Mouse (Mus musculus): ENCODE data around the gene Stk19. TPM values are rescaled to one million over a fixed set of nuclear protein-coding genes. Genes with fewer than 3 reads are reported as not detected.
A peak's percentile ranks its signal among the peaks of the same experiment; 100 is the strongest.
"Not testable (repeated sequence)": the region's sequence is repeated elsewhere in the genome, so short reads cannot be mapped to it uniquely, and the experiment has no call there.

Gene Stk19
- polyA plus RNA-seq, 1 experiment from 2014 or later: 19.6 TPM

DNA sequence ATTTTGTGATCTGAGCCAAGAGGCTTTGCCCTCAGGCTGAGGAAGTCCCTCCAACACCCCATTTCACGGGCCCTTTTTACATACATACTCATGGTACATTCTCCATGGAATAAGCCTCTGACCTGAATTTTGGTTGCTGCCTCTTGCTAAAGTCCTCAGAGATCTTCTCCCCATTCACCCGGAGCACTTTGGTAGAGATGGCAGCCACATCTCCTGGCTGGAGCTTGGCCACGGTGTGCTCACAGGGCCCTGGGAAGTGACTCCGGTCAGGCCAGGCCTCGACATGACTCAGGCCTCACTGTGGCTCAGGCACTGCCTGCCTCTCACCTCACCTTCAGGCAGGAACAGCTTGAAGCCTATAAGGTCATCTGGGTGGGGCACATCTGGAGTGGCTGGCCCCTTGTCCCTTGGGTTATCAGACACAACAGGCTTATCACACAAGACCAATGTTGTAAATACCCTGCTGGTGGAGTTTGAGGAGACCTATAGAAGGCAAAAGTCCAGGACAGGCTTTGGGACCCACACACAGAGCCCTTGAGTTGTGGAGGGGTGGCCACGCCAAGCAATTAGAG, 4.1 kb upstream of the Stk19 start:
- 83% methylated on average over 6 of the region's 6 CpGs for WGBS
- ATAC-seq (ENCODE audit: insufficient number of reproducible peaks, low FRiP score): peak; percentile 46; the same call in 1 of the 2 replicates

DNA sequence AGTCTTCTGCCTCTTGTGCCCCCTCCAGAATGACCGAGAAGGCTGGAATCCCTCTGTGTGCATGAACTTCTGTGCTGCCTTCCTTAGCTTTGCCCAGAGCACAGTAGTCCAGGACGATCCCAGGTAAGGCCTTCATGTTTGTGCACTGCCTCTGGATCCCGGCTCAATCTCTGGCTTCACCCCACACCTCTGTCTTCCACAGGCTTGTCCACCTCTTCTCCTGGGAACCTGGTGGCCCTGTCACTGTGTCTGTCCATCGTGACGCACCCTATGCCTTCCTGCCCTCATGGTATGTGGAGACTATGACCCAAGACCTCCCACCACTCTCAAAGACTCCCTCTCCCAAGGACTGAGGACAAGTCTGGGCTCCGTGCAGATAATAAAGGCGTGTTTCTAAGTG, 2.0 kb upstream of the Stk19 start:
- H3K4me1 ChIP-seq (replicated peaks): peaks cover 26% of the 10 kb centered on the region
- H3K9me3 ChIP-seq (replicated peaks): no peaks in the 10 kb centered on the region
- H3K36me3 ChIP-seq: peaks cover 56% of the 10 kb centered on the region
- H3K27me3 ChIP-seq (replicated peaks): no peaks in the 10 kb centered on the region
- H3K9ac ChIP-seq: no peak overlapping the region
- 0 out of 2 replicates have a peak overlapping the region, but pooled peaks have one; percentile 5 for H3K4me3 ChIP-seq
- WGBS: 90% methylated on average over 7 of the region's 7 CpGs
- H3K4me2 ChIP-seq: peak overlapping the region; percentile 97
- H3K27ac ChIP-seq (ENCODE audit: poor library complexity, severe bottlenecking): no peak overlapping the region
- ATAC-seq (ENCODE audit: insufficient number of reproducible peaks, low FRiP score): no peak

More for the DNA sequence above, 4.1 kb upstream of the Stk19 start:
- Histone ChIP-seq H3K9me3 (replicated peaks) (no peaks in the 10 kb centered on the region), H3K36me3 (peaks cover 74% of the 10 kb centered on the region), H3K4me1 (replicated peaks) (peaks cover 22% of the 10 kb centered on the region), H3K4me2 (0 out of 2 replicates have a peak overlapping the region, but pooled peaks have one; percentile 10), H3K4me3 (no peak overlapping the region), H3K27me3 (replicated peaks) (no peaks in the 10 kb centered on the region), H3K27ac (ENCODE audit: poor library complexity, severe bottlenecking) (no peak overlapping the region), H3K9ac (no peak overlapping the region)

DNA sequence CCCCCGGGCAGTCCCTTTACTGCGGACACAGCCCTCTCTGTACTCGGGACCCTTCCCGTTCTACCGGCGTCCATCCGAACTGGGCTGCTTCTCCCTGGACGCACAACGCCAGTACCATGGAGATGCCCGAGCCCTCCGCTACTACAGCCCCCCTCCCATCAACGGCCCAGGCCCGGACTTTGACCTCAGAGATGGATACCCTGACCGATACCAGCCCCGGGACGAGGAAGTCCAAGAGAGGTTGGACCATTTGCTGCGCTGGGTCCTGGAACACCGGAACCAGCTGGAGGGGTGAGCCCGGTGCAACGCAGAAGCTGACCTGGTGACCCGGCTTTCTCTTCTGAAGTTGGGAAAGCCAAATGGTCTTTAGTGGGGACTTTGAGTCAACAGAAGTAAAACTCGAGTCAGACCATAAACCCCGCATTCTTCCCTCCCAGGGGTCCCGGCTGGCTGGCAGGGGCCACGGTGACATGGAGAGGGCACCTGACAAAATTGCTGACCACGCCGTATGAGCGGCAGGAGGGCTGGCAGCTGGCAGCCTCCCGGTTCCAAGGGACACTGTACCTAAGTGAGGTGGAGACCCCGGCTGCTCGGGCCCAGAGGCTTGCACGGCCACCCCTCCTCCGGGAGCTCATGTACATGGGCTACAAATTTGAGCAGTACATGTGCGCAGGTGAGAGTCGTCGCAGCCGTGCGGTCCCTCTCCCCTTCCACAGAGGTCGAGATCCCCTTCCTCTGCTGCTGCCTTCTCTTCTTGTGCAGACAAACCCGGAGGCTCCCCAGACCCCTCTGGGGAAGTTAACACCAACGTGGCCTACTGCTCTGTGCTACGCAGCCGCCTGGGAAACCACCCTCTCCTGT, 949 bp upstream of the Stk19 start:
- H3K9ac ChIP-seq: peak overlapping the region; percentile 76
- no peaks in the 10 kb centered on the region for H3K9me3 ChIP-seq (replicated peaks)
- H3K27ac ChIP-seq (ENCODE audit: poor library complexity, severe bottlenecking): peak overlapping the region; percentile 19; the same call in 1 of the 2 replicates
- peaks cover 26% of the 10 kb centered on the region for H3K4me1 ChIP-seq (replicated peaks)
- peak overlapping the region; percentile 92 for H3K4me3 ChIP-seq
- no peak for ATAC-seq (ENCODE audit: insufficient number of reproducible peaks, low FRiP score)
- no peaks in the 10 kb centered on the region for H3K27me3 ChIP-seq (replicated peaks)
- H3K4me2 ChIP-seq: peak overlapping the region; percentile 97
- H3K36me3 ChIP-seq: peaks cover 56% of the 10 kb centered on the region
- WGBS: 38% methylated on average over 43 of the region's 43 CpGs

DNA sequence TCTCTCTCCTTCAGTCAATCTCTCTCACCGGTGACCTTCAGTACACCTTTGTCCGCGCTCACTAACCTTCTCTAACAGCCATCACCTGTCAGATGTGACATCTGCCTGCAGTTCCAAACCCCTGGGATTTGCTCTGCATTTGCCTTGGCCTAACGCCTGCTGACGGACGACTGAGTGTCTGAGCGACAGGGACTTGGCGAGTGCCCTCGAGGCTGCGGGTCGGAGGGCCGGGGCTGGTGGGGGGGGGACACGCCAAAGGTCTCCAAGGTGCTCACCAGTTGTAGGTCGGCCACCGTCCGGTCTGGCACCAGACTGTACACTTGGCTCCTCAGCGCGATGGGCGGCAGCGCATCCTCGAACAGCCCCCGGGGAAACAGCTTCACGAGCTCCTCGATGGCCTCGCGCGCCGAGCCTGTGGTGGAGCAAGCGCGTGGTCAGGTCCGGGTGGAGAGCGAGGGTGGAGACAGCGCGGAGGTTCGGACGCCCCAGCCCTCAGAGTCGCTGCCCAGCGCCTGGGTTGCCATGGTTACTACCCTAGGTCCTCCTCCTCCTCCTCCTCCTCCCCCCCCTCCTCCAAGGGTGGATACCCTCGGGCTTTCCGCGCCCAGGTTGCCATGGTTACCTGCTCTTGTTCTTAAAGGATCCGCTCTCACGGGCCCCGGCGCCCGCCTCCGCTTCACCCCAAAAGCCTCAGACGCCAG, 440 bp downstream of the Stk19 start:
- Histone ChIP-seq H3K4me3 (peak overlapping the region; percentile 92), H3K36me3 (peaks cover 54% of the 10 kb centered on the region), H3K4me2 (peak overlapping the region; percentile 97), H3K9me3 (replicated peaks) (peaks cover 2% of the 10 kb centered on the region; the same call in 1 of the 2 replicates), H3K9ac (peak overlapping the region; percentile 76), H3K27me3 (replicated peaks) (no peaks in the 10 kb centered on the region), H3K27ac (ENCODE audit: poor library complexity, severe bottlenecking) (0 out of 2 replicates have a peak overlapping the region, but pooled peaks have one; percentile 3), H3K4me1 (replicated peaks) (peaks cover 26% of the 10 kb centered on the region)
- ATAC-seq (ENCODE audit: insufficient number of reproducible peaks, low FRiP score): peak; percentile 88
- WGBS: 4% methylated on average over 48 of the region's 48 CpGs

DNA sequence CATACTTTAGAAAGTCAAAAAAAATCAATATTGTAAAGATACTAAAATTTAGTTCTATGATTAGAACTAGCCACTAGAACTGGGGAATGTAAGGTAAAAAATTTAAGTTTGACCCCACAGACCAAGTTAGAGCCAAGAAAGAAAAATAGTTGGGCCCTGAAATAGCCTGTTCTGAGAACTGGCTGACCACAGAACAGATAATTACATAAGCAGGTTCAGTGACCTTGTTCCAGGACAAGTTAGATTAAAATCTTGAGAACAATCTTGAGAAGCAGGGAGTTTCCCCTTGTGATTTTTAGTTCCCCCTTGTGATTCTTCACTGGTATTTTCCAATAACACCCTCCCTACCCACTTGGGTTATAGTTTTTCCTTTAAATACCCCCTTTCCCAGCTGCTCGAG, 6.0 kb downstream of the Stk19 start:
- H3K27ac ChIP-seq (ENCODE audit: poor library complexity, severe bottlenecking); H3K4me1 ChIP-seq (replicated peaks); H3K4me3 ChIP-seq; ATAC-seq (ENCODE audit: insufficient number of reproducible peaks, low FRiP score); H3K9ac ChIP-seq; H3K4me2 ChIP-seq; H3K27me3 ChIP-seq (replicated peaks): not testable (repeated sequence)
- 92% methylated on average over 1 of the region's 1 CpGs for WGBS
- Histone ChIP-seq H3K36me3 (peaks cover 76% of the 10 kb centered on the region), H3K9me3 (replicated peaks) (peaks cover 17% of the 10 kb centered on the region)

DNA sequence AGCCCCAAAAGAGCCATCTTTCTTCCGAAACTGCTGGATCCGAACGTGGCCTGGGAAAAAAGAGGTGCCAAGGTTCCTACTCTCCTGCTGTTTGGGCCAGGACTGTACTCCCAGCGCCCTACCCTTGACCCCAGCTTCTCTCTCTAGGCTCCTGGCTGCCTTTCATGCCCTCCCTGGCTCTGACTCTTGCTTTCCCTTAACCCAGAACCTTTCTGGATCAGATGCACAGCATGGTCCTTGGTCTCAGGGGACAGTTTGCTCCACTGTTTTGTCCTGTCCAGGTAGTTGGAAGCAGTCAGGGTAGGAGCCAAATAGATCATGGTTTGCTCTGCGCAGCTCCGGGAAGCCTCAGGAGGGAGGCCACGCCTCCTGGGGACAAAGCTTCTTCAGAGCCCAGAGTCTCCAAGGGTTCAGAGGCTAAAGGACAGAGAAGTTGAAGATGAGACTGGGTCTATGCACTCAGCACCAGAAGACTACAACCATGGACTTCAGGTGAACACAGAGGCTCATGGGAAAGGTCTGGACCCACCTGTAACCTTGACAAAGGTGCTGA, 21.9 kb downstream of the Stk19 start:
- Histone ChIP-seq H3K4me3 (no peak overlapping the region), H3K4me2 (no peak overlapping the region), H3K27ac (ENCODE audit: poor library complexity, severe bottlenecking) (no peak overlapping the region), H3K36me3 (no peaks in the 10 kb centered on the region), H3K4me1 (replicated peaks) (no peaks in the 10 kb centered on the region), H3K9me3 (replicated peaks) (no peaks in the 10 kb centered on the region), H3K27me3 (replicated peaks) (peaks cover 13% of the 10 kb centered on the region), H3K9ac (no peak overlapping the region)
- WGBS: 68% methylated on average over 7 of the region's 7 CpGs
- no peak for ATAC-seq (ENCODE audit: insufficient number of reproducible peaks, low FRiP score)

DNA sequence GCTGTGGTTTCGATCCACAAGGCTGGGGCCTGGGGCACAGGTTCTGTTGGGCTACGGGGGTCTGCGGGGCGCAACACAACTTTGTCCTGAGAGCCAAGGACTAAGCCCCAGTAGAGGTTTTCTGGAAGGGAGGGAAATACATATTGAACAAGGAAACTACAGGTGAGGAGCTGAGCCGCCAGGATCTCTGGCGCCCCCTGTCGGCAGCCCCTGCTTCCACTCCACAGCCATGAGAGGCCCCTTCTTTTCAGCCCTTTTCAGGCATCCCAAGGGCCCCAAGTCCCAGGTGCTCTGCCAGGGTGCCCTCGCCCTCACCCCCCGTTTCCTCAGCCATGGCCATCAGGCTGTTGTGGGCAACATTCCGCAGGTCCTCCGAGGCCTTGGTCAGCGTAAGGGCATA, 23.0 kb downstream of the Stk19 start:
- WGBS: 55% methylated on average over 12 of the region's 12 CpGs
- not testable (repeated sequence) for H3K36me3 ChIP-seq; H3K4me3 ChIP-seq; H3K9ac ChIP-seq; ATAC-seq (ENCODE audit: insufficient number of reproducible peaks, low FRiP score); H3K27ac ChIP-seq (ENCODE audit: poor library complexity, severe bottlenecking); H3K9me3 ChIP-seq (replicated peaks); H3K4me2 ChIP-seq; H3K4me1 ChIP-seq (replicated peaks)
- H3K27me3 ChIP-seq (replicated peaks): peaks cover 13% of the 10 kb centered on the region

DNA sequence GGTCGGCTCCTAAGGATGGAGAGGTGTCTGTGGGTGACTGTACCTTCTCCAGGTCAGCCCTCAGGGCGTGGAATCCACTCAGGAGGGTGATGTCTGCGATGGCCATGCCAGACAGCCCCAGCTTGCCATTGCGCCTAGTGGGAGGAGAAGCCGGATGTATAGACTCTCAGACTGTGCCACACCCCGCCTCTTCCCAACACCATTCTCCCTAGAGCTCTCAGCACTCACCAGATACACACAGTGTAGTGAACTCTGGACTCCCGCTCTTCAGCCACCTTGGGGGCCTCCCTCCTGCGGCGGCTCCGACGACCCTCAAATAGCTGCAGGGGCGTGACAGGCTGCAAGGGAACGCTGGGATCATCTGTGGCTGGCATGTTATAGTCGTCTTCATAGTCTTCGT, 25.5 kb downstream of the Stk19 start:
- H3K9me3 ChIP-seq (replicated peaks): no peaks in the 10 kb centered on the region
- H3K27ac ChIP-seq (ENCODE audit: poor library complexity, severe bottlenecking): no peak overlapping the region
- H3K4me3 ChIP-seq: no peak overlapping the region
- H3K4me1 ChIP-seq (replicated peaks): no peaks in the 10 kb centered on the region
- H3K9ac ChIP-seq: no peak overlapping the region; the same call in 1 of the 2 replicates
- no peak overlapping the region for H3K4me2 ChIP-seq
- ATAC-seq (ENCODE audit: insufficient number of reproducible peaks, low FRiP score): no peak
- 58% methylated on average over 15 of the region's 15 CpGs for WGBS
- H3K27me3 ChIP-seq (replicated peaks): peaks cover 12% of the 10 kb centered on the region
- H3K36me3 ChIP-seq: no peaks in the 10 kb centered on the region

DNA sequence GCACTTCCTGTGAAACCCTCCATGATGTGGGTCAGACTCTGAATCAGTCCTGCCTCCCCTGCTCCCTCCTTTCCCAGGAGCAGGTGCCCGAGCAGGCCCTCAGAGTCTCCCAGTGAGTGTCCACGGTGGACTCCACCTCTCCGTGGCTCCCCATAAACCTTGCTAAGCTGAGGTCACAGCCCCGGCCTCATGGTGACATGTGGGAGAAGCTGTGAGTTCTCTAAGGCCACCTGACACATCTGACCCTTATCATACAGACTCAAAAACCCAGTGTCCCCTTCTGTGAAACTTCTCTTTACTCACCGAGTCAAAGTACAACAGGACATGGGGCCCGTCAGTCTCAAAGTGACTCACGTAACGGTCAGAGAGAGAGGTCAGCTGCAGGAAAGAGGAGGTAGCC, 25.9 kb downstream of the Stk19 start:
- H3K4me2 ChIP-seq: not testable (repeated sequence)

DNA sequence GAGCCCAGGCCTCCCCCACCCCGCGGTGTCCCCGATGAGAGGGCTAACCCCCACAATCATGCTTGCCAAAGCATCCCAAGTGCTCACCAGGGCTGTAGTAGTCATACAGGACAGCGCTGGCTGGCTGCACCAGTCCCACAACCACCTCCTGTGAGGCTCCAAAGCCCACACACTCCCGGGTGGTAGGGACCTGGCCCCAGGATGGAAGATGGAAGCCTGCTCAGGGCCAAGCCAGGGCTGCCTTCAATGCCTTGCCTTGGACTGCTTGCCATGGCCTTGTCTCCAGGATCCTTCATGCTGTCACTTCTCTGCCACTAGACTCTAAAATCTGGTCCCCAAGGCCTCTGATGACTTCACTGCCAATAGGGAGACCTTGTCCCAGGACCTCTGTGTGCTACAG, 26.3 kb downstream of the Stk19 start:
- not testable (repeated sequence) for ATAC-seq (ENCODE audit: insufficient number of reproducible peaks, low FRiP score); H3K9ac ChIP-seq; H3K4me3 ChIP-seq; H3K36me3 ChIP-seq; H3K27me3 ChIP-seq (replicated peaks); H3K4me2 ChIP-seq; H3K4me1 ChIP-seq (replicated peaks); H3K27ac ChIP-seq (ENCODE audit: poor library complexity, severe bottlenecking); H3K9me3 ChIP-seq (replicated peaks)
- WGBS: 78% methylated on average over 5 of the region's 5 CpGs

More for the DNA sequence above, 25.9 kb downstream of the Stk19 start:
- not testable (repeated sequence) for H3K27ac ChIP-seq (ENCODE audit: poor library complexity, severe bottlenecking); H3K36me3 ChIP-seq; H3K9me3 ChIP-seq (replicated peaks); H3K27me3 ChIP-seq (replicated peaks); H3K9ac ChIP-seq; H3K4me1 ChIP-seq (replicated peaks); ATAC-seq (ENCODE audit: insufficient number of reproducible peaks, low FRiP score); H3K4me3 ChIP-seq
- 73% methylated on average over 8 of the region's 8 CpGs for WGBS

Data from heart, embryonic 12.5 days (tissue).